Mouse (Mus musculus) ovary, postnatal 14 days (tissue): ENCODE measurements around the gene Aifm2.

Source experiments
- DNase-seq: peaks from one replicate; pipeline ENCODE4 v3.0.0; 2022; ENCODE audit warnings: low spot score

Gene Aifm2

GRCm38 (mm10) chr10:61714771-61715461 lies at the start of gene Aifm2:
Gene Aifm2 (plus strand): TSS chr10:61715263.
- peak; percentile 52 for DNase-seq

- DNase-seq: no peak
Observed at GRCm38 (mm10) chr10:61665651-61666050, 49.4 kb upstream of the Aifm2 start.

GRCm38 (mm10) chr10:61669289-61669688 lies 45.8 kb upstream of the Aifm2 start:
- no peak for DNase-seq

GRCm38 (mm10) chr10:61669896-61670295 lies 45.2 kb upstream of the Aifm2 start:
- DNase-seq: no peak

- DNase-seq: no peak
Observed at GRCm38 (mm10) chr10:61670758-61671157, 44.3 kb upstream of the Aifm2 start.

- DNase-seq: no peak
Observed at GRCm38 (mm10) chr10:61675935-61676334, 39.1 kb upstream of the Aifm2 start.

- no peak for DNase-seq
Observed at GRCm38 (mm10) chr10:61679545-61679944, 35.5 kb upstream of the Aifm2 start.

GRCm38 (mm10) chr10:61680015-61680913 lies 34.8 kb upstream of the Aifm2 start, which contains the start of gene Sar1a:
Gene Sar1a (plus strand): TSS chr10:61680299.
- DNase-seq: peak; percentile 95

GRCm38 (mm10) chr10:61689405-61689804 lies 25.7 kb upstream of the Aifm2 start:
- DNase-seq: no peak

GRCm38 (mm10) chr10:61693563-61693962 lies 21.5 kb upstream of the Aifm2 start:
- no peak for DNase-seq

GRCm38 (mm10) chr10:61694870-61695670 lies 20.0 kb upstream of the Aifm2 start, which contains the start of gene Tysnd1:
Gene Tysnd1 (plus strand): TSS chr10:61695514.
- peak; percentile 95 for DNase-seq

- peak; percentile 24 for DNase-seq
Observed at GRCm38 (mm10) chr10:61695703-61696559, 19.1 kb upstream of the Aifm2 start.

GRCm38 (mm10) chr10:61696560-61696823 lies 18.6 kb upstream of the Aifm2 start:
- no peak for DNase-seq

- no peak for DNase-seq
Observed at GRCm38 (mm10) chr10:61697028-61697427, 18.0 kb upstream of the Aifm2 start.

- no peak for DNase-seq
Observed at GRCm38 (mm10) chr10:61704663-61705062, 10.4 kb upstream of the Aifm2 start.

GRCm38 (mm10) chr10:61706412-61707375 lies 8.4 kb upstream of the Aifm2 start:
- no peak for DNase-seq

GRCm38 (mm10) chr10:61713601-61714000 lies 1.5 kb upstream of the Aifm2 start:
- DNase-seq: no peak

- no peak for DNase-seq
Observed at GRCm38 (mm10) chr10:61714146-61714545, 917 bp upstream of the Aifm2 start.

GRCm38 (mm10) chr10:61715462-61715837 lies 387 bp downstream of the Aifm2 start:
- no peak for DNase-seq
